Mouse (Mus musculus): Measurements from ENCODE around the gene Dcdc2a. TPM values are rescaled to one million over a fixed set of nuclear protein-coding genes. Genes with fewer than 3 reads are reported as not detected.

The Dcdc2a gene
- polyA plus RNA-seq, 1 experiment: not detected

DNA sequence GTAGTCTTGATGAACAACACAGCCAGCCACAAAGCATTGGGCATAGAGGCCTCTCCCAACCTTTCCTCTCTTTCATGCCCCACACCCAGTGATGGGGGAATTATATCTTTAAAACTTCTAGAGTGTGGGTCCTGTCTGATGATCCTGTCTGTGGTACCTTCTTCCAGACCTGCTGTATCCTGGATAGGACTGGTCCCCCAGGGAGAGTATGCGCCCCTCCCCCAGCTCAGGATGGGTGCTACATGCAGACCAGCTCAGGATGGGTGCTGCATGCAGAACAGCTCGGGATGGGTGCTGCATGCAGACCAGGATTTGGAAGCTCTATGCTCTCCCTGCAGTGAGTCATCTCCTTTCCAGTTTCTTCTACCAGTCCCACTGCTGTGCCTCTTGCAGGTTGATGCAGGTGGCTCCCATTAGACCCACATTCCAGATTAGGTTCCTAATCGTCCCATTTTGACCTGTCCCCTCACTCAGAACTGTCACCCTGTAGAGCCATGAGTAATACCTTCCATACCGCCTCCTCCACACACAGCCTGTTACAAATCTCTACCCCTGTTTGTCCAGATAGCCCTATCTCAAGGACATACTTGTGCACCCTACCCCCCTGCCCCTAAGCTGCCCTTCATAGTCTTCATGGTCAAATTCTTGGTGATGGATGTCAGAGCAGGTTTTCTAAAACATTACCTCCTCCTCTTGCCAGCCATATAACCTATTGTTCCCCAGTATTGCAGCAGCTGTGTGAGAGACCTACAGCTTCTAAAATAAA lies 122.6 kb downstream of the Dcdc2a start:
- no peaks in the 10 kb centered on the region for H3K9me3 ChIP-seq (ENCODE audit: control insufficient read depth, low read length)
- TF ChIP-seq TAL1 (IDR thresholded peaks at IDR 0.05; ENCODE audit: low read length) (no peak), GATA1 (IDR thresholded peaks at IDR 0.05; ENCODE audit: low read length) (no peak)

GRCm38 (mm10) chr13:25186436-25187325 lies 130.9 kb downstream of the Dcdc2a start:
- H3K4me3 ChIP-seq (replicated peaks): no peak overlapping the region

More for the DNA sequence above, 122.6 kb downstream of the Dcdc2a start:
- H3K4me1 ChIP-seq (ENCODE audit: control insufficient read depth): no peaks in the 10 kb centered on the region
- no peaks in the 10 kb centered on the region for H3K27me3 ChIP-seq (ENCODE audit: control insufficient read depth)
- H3K4me3 ChIP-seq (replicated peaks): no peak overlapping the region
- no peaks in the 10 kb centered on the region for H3K36me3 ChIP-seq (ENCODE audit: control insufficient read depth)

DNA sequence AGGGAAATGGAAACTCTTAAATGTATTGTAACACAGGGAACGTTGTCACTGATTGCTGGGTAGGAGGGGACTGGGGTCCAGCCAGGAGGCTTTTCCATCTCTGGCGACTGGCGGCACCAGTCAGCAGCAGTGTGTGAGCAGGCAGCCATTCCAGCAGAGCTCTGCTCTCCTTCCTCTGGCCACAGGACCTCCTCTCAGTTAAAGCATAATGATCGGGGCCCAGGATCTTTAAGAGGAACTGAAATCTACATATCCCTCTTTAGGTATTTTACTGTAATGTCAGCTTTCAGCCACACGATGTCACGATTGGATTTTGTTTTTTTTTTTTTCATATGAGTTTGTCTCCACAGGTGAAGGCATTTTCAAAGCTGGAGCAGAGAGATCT lies 131.5 kb downstream of the Dcdc2a start:
- peaks cover 31% of the 10 kb centered on the region for H3K4me1 ChIP-seq (ENCODE audit: control insufficient read depth)
- no peaks in the 10 kb centered on the region for H3K36me3 ChIP-seq (ENCODE audit: control insufficient read depth)
- no peak overlapping the region for H3K4me3 ChIP-seq (replicated peaks)
- no peak for TF ChIP-seq TAL1 (IDR thresholded peaks at IDR 0.05; ENCODE audit: low read length)
- TF ChIP-seq GATA1 (IDR thresholded peaks at IDR 0.05; ENCODE audit: low read length): no peak
- no peaks in the 10 kb centered on the region for H3K27me3 ChIP-seq (ENCODE audit: control insufficient read depth)
- H3K9me3 ChIP-seq (ENCODE audit: control insufficient read depth, low read length): no peaks in the 10 kb centered on the region

More at GRCm38 (mm10) chr13:25186436-25187325, 130.9 kb downstream of the Dcdc2a start:
- no peaks in the 10 kb centered on the region for H3K36me3 ChIP-seq (ENCODE audit: control insufficient read depth)
- peaks cover 30% of the 10 kb centered on the region for H3K4me1 ChIP-seq (ENCODE audit: control insufficient read depth)
- TF ChIP-seq TAL1 (IDR thresholded peaks at IDR 0.05; ENCODE audit: low read length) (no peak), GATA1 (IDR thresholded peaks at IDR 0.05; ENCODE audit: low read length) (no peak)
- H3K27me3 ChIP-seq (ENCODE audit: control insufficient read depth): no peaks in the 10 kb centered on the region
- no peaks in the 10 kb centered on the region for H3K9me3 ChIP-seq (ENCODE audit: control insufficient read depth, low read length)

DNA sequence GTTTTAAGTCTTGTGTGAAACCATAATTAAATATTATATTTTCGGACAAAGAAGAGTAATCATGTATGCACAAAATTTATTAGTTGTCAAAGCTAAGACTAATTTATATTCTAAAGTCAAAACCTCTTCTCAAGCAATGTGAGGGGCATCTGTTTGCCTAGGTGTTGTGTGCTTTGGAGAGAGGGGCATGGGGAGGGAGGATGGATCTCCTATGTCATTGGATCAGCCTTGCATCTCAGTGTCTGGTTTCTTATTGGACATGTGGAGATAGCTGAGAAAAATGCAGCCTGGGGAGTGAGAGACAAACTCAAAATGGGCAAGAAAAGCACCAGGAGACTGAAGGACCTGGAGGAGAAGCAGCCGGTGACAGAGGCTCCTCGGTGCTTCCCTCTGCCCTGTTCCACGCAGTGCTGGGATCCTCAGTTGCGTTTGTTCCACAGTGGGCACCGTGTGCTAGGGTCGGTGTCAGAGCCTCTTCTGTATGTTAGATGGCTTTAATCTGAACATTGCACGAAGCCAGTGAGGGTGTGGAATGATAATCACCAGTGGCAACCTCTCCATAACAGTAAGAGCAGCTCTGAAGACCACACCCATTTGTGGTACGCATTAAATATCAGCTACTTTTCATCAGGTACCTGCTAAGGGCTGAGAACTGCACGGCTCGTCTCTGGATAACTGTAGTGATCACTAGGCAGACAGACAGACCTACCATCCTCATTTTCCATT lies 133.8 kb downstream of the Dcdc2a start:
- no peaks in the 10 kb centered on the region for H3K9me3 ChIP-seq (ENCODE audit: control insufficient read depth, low read length)
- H3K27me3 ChIP-seq (ENCODE audit: control insufficient read depth): no peaks in the 10 kb centered on the region
- peak overlapping the region; percentile 45 for H3K4me3 ChIP-seq (replicated peaks)
- peaks cover 31% of the 10 kb centered on the region for H3K4me1 ChIP-seq (ENCODE audit: control insufficient read depth)
- TF ChIP-seq TAL1 (IDR thresholded peaks at IDR 0.05; ENCODE audit: low read length) (peak; percentile 51; the same call in 2 of the 3 replicates), GATA1 (IDR thresholded peaks at IDR 0.05; ENCODE audit: low read length) (peak; percentile 69)
- no peaks in the 10 kb centered on the region for H3K36me3 ChIP-seq (ENCODE audit: control insufficient read depth)

- H3K4me3 ChIP-seq (replicated peaks): peak overlapping the region; percentile 45
Measured at GRCm38 (mm10) chr13:25190218-25190617, 134.4 kb downstream of the Dcdc2a start.

GRCm38 (mm10) chr13:25195706-25196105 lies 139.9 kb downstream of the Dcdc2a start:
- Histone ChIP-seq H3K4me3 (replicated peaks) (no peak overlapping the region), H3K4me1 (ENCODE audit: control insufficient read depth) (peaks cover 9% of the 10 kb centered on the region), H3K36me3 (ENCODE audit: control insufficient read depth) (no peaks in the 10 kb centered on the region), H3K9me3 (ENCODE audit: control insufficient read depth, low read length) (no peaks in the 10 kb centered on the region), H3K27me3 (ENCODE audit: control insufficient read depth) (no peaks in the 10 kb centered on the region)
- no peak for TF ChIP-seq TAL1 (IDR thresholded peaks at IDR 0.05; ENCODE audit: low read length)
- TF ChIP-seq GATA1 (IDR thresholded peaks at IDR 0.05; ENCODE audit: low read length): no peak

More at GRCm38 (mm10) chr13:25190218-25190617, 134.4 kb downstream of the Dcdc2a start:
- TF ChIP-seq TAL1 (IDR thresholded peaks at IDR 0.05; ENCODE audit: low read length) (no peak), GATA1 (IDR thresholded peaks at IDR 0.05; ENCODE audit: low read length) (no peak)
- no peaks in the 10 kb centered on the region for H3K9me3 ChIP-seq (ENCODE audit: control insufficient read depth, low read length)
- peaks cover 31% of the 10 kb centered on the region for H3K4me1 ChIP-seq (ENCODE audit: control insufficient read depth)
- H3K36me3 ChIP-seq (ENCODE audit: control insufficient read depth): no peaks in the 10 kb centered on the region
- H3K27me3 ChIP-seq (ENCODE audit: control insufficient read depth): no peaks in the 10 kb centered on the region

- no peak overlapping the region for H3K4me3 ChIP-seq (replicated peaks)
- H3K9me3 ChIP-seq (ENCODE audit: control insufficient read depth, low read length): no peaks in the 10 kb centered on the region
- no peak for TF ChIP-seq TAL1 (IDR thresholded peaks at IDR 0.05; ENCODE audit: low read length)
- no peak for TF ChIP-seq GATA1 (IDR thresholded peaks at IDR 0.05; ENCODE audit: low read length)
- no peaks in the 10 kb centered on the region for H3K36me3 ChIP-seq (ENCODE audit: control insufficient read depth)
- H3K4me1 ChIP-seq (ENCODE audit: control insufficient read depth): no peaks in the 10 kb centered on the region
- no peaks in the 10 kb centered on the region for H3K27me3 ChIP-seq (ENCODE audit: control insufficient read depth)
Measured at GRCm38 (mm10) chr13:25199916-25200315, 144.1 kb downstream of the Dcdc2a start.

DNA sequence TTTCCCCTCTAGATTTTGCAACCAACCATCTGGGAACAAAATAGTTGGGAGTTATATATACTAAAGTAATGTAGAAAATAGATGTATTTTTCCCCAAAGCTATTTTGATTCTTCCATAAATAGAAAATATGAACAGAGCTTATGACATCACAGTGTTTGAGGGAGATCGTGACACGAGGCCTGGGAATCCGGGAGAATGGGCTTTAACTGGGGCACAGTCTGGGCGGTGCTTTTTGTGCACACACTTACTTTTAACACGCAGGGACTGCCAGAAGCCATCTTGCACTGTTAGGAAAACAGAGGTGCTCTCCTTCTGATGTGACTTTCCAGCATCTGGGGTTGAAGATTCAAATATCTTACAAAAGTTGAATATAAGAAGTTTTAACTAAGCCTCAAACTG lies 151.1 kb downstream of the Dcdc2a start:
- H3K36me3 ChIP-seq (ENCODE audit: control insufficient read depth): no peaks in the 10 kb centered on the region
- H3K4me1 ChIP-seq (ENCODE audit: control insufficient read depth): no peaks in the 10 kb centered on the region
- H3K4me3 ChIP-seq (replicated peaks): no peak overlapping the region
- H3K27me3 ChIP-seq (ENCODE audit: control insufficient read depth): no peaks in the 10 kb centered on the region
- TF ChIP-seq GATA1 (IDR thresholded peaks at IDR 0.05; ENCODE audit: low read length) (no peak), TAL1 (IDR thresholded peaks at IDR 0.05; ENCODE audit: low read length) (no peak)
- H3K9me3 ChIP-seq (ENCODE audit: control insufficient read depth, low read length): no peaks in the 10 kb centered on the region

All from erythroblast, embryonic 14.5 days (primary cell).